Mouse (Mus musculus) bone marrow macrophage, adult 2 months (primary cell): ENCODE data around the gene Cacna2d3.

Experiments
- CTCF ChIP-seq: IDR thresholded peaks from 2 replicates; pipeline ENCODE4 v1.5.1; 2012; ENCODE audit warnings: low read depth, mild to moderate bottlenecking, low read length, moderate library complexity
- POLR2A ChIP-seq: IDR thresholded peaks from 2 replicates; pipeline ENCODE4 v1.6.1; 2012; ENCODE audit warnings: mild to moderate bottlenecking, low read depth, low read length, borderline replicate concordance

GRCm38 (mm10) chr14:29278901-29279300 is 442.8 kb downstream of the Cacna2d3 start:
- TF ChIP-seq POLR2A (no peak), CTCF (no peak)
